Mouse (Mus musculus): ENCODE results near the gene Grm1. TPM values are rescaled to one million over a fixed set of nuclear protein-coding genes. Genes with fewer than 3 reads are reported as not detected.

Gene Grm1
- polyA plus RNA-seq, 1 experiment from 2014 or later, result 0.50 TPM

DNA sequence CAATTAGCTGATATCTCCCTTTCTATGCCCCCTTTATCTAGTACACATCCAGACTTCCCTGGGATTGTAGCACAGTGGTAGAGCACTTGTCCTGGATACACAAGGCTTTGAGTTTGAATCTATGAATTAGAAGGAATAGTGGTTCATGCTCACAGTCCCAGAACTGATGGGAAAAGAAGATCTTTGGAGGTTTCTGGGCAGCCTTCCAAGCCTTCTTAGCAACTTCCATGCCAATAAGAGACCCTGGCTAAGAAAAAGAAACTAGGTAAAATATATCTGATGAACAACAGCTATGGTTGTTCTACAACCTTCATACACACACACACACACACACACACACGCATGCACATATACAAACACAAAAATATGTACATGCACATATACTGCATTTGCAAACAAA is 286.8 kb downstream of the Grm1 start:
- ATAC-seq (ENCODE audit: low FRiP score), result no peak
- H3K9me3 ChIP-seq (replicated peaks), result no peaks in the 10 kb centered on the region
- no peaks in the 10 kb centered on the region for H3K4me1 ChIP-seq
- H3K4me3 ChIP-seq, result no peak overlapping the region
- H3K27me3 ChIP-seq, result no peaks in the 10 kb centered on the region
- no peak overlapping the region for H3K27ac ChIP-seq
- no peak overlapping the region for H3K9ac ChIP-seq
- H3K36me3 ChIP-seq, result no peaks in the 10 kb centered on the region
- 97% methylated on average over 1 of the region's 1 CpGs for WGBS
- H3K4me2 ChIP-seq (replicated peaks), result no peak overlapping the region

DNA sequence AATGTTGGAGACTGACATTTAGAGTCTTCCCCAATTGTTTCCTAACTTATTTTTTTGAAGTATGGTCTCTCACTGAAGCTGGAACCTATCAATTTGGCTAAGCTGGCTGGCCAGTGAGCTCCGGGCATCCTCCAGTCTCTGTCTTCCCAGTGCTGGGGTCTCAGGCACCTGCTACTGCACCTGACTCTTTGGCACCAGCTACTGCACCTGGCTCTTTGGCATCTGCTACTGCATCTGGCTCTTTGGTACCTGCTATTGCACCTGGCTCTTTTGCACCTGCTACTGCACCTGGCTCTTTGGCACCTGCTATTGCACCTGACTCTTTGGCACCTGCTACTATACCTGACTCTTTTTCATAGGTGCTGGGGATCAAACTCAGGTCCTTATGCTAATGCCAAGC is 291.7 kb downstream of the Grm1 start:
- H3K4me2 ChIP-seq (replicated peaks), result no peak overlapping the region
- no peaks in the 10 kb centered on the region for H3K36me3 ChIP-seq
- H3K9ac ChIP-seq, result no peak overlapping the region
- H3K9me3 ChIP-seq (replicated peaks), result no peaks in the 10 kb centered on the region
- 87% methylated on average over 1 of the region's 1 CpGs for WGBS
- no peak for ATAC-seq (ENCODE audit: low FRiP score)
- no peaks in the 10 kb centered on the region for H3K4me1 ChIP-seq
- no peak overlapping the region for H3K27ac ChIP-seq
- H3K27me3 ChIP-seq, result no peaks in the 10 kb centered on the region
- no peak overlapping the region for H3K4me3 ChIP-seq

DNA sequence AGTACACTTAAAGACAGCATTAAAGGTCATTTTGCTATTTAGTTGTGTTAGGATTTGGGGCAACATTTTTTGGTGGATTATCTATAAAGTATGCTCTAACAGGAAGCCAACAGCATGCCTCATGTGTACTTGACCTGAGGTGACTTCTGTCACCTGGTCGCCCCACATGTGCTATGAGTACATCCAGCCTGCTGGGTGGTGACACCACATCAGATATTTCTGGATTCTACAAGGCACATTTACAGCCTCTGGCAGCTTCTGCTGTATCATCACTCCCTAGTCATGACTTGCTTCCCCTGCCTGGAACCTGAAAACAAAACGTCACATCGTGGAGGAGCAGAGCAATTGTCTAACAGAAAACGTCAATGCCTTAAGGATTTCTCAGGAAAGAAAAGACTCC is 292.2 kb downstream of the Grm1 start:
- Histone ChIP-seq H3K4me3 (no peak overlapping the region), H3K9me3 (replicated peaks) (no peaks in the 10 kb centered on the region), H3K9ac (no peak overlapping the region), H3K27ac (no peak overlapping the region), H3K27me3 (no peaks in the 10 kb centered on the region), H3K4me2 (replicated peaks) (no peak overlapping the region), H3K4me1 (no peaks in the 10 kb centered on the region), H3K36me3 (no peaks in the 10 kb centered on the region)
- 89% methylated on average over 4 of the region's 4 CpGs for WGBS
- no peak for ATAC-seq (ENCODE audit: low FRiP score)

DNA sequence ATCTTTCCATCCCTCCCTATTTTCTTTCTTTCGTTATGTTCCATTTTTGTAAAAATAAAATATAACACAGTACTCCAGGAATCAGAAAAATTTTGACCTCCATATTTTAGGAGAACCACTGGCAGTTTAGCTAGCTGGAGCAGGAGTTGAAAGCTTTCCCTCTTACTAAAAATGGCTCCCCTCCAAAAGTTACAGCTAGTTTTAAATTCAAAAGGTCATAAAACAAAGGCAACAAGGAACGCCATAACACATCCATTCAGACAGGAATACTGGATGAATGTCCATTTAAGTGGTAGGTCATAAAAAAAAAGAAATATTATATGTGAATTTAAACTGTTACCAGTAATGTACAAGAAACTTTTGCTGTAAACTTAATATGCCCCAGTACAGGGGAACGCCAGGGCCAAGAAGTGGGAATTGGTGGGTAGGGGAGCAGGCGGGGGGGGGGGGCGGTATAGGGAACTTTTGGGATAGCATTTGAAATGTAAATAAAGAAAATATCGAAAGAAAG is 294.2 kb downstream of the Grm1 start:
- H3K9me3 ChIP-seq (replicated peaks), result no peaks in the 10 kb centered on the region
- H3K4me1 ChIP-seq, result no peaks in the 10 kb centered on the region
- H3K4me3 ChIP-seq, result no peak overlapping the region
- no peak overlapping the region for H3K27ac ChIP-seq
- ATAC-seq (ENCODE audit: low FRiP score), result no peak
- H3K27me3 ChIP-seq, result no peaks in the 10 kb centered on the region
- no peak overlapping the region for H3K9ac ChIP-seq
- no peak overlapping the region for H3K4me2 ChIP-seq (replicated peaks)
- WGBS, result 84% methylated on average over 5 of the region's 6 CpGs
- no peaks in the 10 kb centered on the region for H3K36me3 ChIP-seq

DNA sequence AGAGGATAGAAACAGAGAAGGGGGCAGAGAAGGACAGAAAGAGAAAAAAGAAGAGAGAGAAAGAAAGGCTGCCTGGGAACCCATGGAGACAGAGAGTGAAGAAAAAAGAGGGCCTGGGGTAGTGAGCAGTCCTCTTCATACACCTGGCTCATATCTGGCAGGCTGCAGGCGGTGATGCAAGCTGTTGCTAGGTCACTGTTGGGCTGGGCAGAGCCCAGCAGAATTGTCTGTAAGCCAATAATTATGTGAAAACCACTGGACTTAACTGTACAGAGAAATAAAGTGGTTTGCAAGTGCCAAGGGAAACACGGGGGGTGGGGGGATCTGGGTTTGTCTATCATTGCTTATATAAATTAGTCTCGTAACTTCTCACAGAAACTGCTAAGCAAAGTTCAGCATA is 297.0 kb downstream of the Grm1 start:
- H3K9ac ChIP-seq, result no peak overlapping the region
- ATAC-seq (ENCODE audit: low FRiP score), result no peak
- no peak overlapping the region for H3K27ac ChIP-seq
- H3K9me3 ChIP-seq (replicated peaks), result no peaks in the 10 kb centered on the region
- 83% methylated on average over 3 of the region's 3 CpGs for WGBS
- H3K4me2 ChIP-seq (replicated peaks), result no peak overlapping the region
- H3K4me1 ChIP-seq, result no peaks in the 10 kb centered on the region
- no peak overlapping the region for H3K4me3 ChIP-seq
- H3K36me3 ChIP-seq, result no peaks in the 10 kb centered on the region
- H3K27me3 ChIP-seq, result no peaks in the 10 kb centered on the region

DNA sequence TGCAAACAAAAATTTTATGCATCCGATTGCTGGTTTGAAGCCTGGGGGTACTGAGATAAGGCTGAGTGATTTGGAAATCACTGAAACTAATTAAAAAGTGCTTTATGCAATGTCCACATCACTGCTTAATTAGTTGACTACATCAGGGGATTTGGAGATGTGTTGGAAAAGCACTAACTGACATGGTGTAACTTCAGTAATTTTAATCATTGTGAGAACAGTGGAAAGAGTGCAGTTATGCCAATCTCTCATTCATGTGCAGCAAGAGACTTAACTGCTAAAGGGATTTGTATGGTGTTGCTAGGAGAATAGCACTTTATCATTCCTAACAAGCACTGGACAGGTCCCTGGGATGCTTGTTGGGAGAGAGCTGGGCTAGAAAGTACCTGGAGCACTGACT is 307.3 kb downstream of the Grm1 start:
- no peaks in the 10 kb centered on the region for H3K36me3 ChIP-seq
- H3K27me3 ChIP-seq, result no peaks in the 10 kb centered on the region
- ATAC-seq (ENCODE audit: low FRiP score), result no peak
- no peaks in the 10 kb centered on the region for H3K4me1 ChIP-seq
- no peaks in the 10 kb centered on the region for H3K9me3 ChIP-seq (replicated peaks)
- 84% methylated on average over 1 of the region's 1 CpGs for WGBS
- H3K4me3 ChIP-seq, result no peak overlapping the region
- H3K9ac ChIP-seq, result no peak overlapping the region
- no peak overlapping the region for H3K4me2 ChIP-seq (replicated peaks)
- no peak overlapping the region for H3K27ac ChIP-seq

DNA sequence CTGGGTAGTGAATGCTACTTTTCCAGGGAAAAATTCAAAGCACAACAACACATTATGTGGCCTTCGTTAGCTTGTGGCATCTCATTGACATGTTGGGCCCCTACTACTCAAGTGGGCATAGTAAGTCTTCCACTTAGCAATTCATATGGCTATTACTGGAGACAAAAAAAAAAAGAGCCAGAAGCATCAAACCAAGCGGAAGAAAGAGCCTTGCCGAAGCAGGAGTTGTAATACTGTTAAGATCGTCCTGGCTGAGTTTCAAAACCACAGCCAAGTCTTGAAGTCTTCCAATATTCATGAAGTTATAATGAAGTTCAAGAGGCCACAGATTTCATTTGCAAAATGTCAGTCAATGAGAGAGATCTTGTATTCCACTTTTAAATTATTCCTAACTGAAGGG is 319.1 kb downstream of the Grm1 start:
- 72% methylated on average over 4 of the region's 4 CpGs for WGBS
- no peaks in the 10 kb centered on the region for H3K36me3 ChIP-seq
- no peak for ATAC-seq (ENCODE audit: low FRiP score)
- H3K27ac ChIP-seq, result no peak overlapping the region
- H3K4me1 ChIP-seq, result no peaks in the 10 kb centered on the region
- H3K9ac ChIP-seq, result no peak overlapping the region
- no peak overlapping the region for H3K4me3 ChIP-seq
- H3K27me3 ChIP-seq, result no peaks in the 10 kb centered on the region
- H3K4me2 ChIP-seq (replicated peaks), result no peak overlapping the region
- no peaks in the 10 kb centered on the region for H3K9me3 ChIP-seq (replicated peaks)

DNA sequence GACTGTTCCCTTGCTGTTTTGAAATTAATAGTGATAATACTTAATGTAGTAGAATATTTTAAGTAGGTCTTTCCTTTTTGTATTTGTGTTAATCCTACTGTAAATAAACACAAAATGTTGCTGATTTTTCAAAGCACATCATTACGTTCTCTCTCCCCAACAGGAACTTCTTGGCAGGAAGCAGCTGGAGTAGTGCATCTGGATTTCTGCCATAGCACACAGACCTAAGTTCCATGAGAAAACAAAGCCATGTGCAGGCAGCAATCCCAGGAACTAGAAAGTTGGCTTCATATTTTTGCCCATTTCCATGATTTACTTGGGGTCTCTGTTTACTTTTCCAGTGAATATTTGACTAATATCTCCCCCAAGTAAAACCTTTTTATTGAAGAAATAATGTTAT is 320.9 kb downstream of the Grm1 start:
- Histone ChIP-seq H3K4me1 (no peaks in the 10 kb centered on the region), H3K27ac (no peak overlapping the region), H3K4me3 (no peak overlapping the region), H3K27me3 (no peaks in the 10 kb centered on the region), H3K9ac (no peak overlapping the region), H3K36me3 (no peaks in the 10 kb centered on the region), H3K4me2 (replicated peaks) (no peak overlapping the region), H3K9me3 (replicated peaks) (no peaks in the 10 kb centered on the region)
- ATAC-seq (ENCODE audit: low FRiP score), result no peak
- WGBS, result 79% methylated on average over 1 of the region's 1 CpGs

DNA sequence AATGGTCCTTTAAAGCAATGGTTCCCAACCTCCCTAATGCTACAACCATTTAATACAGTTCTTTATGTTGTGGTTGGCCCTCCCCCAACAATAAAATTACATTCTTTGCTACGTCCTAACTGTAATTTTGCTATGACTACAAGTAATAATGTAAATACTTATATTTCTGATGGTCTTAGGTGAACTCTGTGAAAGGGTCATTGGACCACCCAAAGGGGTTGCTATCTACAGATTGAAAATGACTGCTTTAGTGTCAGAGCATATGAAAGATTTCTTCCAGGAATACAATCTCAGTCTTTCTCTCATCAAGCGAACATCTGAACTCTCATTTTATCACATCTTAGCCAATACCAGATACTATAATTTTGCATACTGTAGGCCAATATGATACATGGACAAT is 321.4 kb downstream of the Grm1 start:
- Histone ChIP-seq H3K9ac (no peak overlapping the region), H3K4me3 (no peak overlapping the region), H3K9me3 (replicated peaks) (no peaks in the 10 kb centered on the region), H3K27me3 (no peaks in the 10 kb centered on the region), H3K4me1 (no peaks in the 10 kb centered on the region), H3K4me2 (replicated peaks) (no peak overlapping the region), H3K36me3 (no peaks in the 10 kb centered on the region), H3K27ac (no peak overlapping the region)
- WGBS, result 75% methylated on average over 2 of the region's 2 CpGs
- no peak for ATAC-seq (ENCODE audit: low FRiP score)

DNA sequence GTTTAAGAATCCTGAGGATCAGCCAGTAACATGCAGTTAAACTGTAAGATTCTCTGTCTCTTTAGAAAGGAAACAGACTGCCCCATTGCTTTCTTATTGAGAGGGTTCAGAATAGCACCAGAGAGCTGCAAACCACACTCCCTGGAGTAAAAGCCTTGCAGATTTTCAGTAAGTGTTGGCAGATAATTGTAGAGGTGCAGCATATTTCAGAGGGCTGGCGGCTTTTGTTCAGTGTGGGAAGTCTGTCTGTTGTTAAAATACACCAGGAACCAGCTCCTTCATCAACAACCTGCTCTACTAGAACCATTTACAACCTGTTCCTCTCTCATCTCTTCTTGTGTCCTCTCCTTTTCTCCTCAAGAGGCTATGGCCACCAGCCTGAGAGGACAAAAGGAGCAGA is 331.1 kb downstream of the Grm1 start:
- H3K4me2 ChIP-seq (replicated peaks), result no peak overlapping the region
- H3K4me1 ChIP-seq, result no peaks in the 10 kb centered on the region
- H3K27me3 ChIP-seq, result no peaks in the 10 kb centered on the region
- H3K27ac ChIP-seq, result no peak overlapping the region
- no peaks in the 10 kb centered on the region for H3K9me3 ChIP-seq (replicated peaks)
- no peaks in the 10 kb centered on the region for H3K36me3 ChIP-seq
- H3K9ac ChIP-seq, result no peak overlapping the region
- 78% methylated on average over 1 of the region's 1 CpGs for WGBS
- no peak for ATAC-seq (ENCODE audit: low FRiP score)
- H3K4me3 ChIP-seq, result no peak overlapping the region

DNA sequence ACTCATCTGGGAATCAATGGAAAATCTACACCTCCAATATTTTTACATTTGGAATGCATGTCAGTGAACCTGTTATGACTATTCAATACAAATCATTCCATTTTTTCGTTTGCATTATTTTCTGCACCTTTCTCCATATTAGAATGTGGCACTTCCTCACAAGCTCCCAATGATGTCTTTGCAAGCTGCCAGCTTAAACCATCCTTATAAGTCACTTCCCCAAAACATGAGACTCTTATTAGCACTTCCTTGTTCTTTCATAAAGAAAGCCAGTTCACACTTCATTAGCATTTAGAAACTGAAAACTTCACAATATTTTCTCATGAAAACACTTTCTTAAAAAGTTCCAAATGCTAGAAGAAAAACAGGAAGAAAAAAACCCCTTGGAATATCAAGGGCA is 338.1 kb downstream of the Grm1 start:
- ATAC-seq (ENCODE audit: low FRiP score), result no peak

DNA sequence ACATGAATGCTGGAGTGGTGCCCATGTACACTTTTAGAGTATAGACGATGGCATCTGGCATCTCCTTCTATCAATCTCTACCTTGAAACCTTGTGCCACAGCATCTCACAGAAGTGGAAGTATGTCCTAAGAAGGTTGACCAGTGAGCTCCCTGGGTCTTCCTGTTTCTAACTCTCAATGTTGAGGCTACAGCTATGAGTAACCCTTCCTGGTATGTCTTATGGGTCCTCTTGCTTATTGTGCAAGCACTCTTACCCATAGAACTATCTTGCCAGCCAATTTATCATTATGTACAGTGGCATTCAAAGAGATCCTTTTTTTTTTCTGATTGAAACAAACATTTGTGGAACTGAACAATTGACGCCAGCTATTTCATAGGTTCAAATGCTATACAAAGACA is 340.0 kb downstream of the Grm1 start:
- no peak for ATAC-seq (ENCODE audit: low FRiP score)
- Histone ChIP-seq H3K9ac (no peak overlapping the region), H3K4me2 (replicated peaks) (no peak overlapping the region), H3K9me3 (replicated peaks) (no peaks in the 10 kb centered on the region), H3K27me3 (no peaks in the 10 kb centered on the region), H3K4me3 (no peak overlapping the region), H3K27ac (no peak overlapping the region), H3K4me1 (no peaks in the 10 kb centered on the region), H3K36me3 (no peaks in the 10 kb centered on the region)
- 90% methylated on average over 2 of the region's 2 CpGs for WGBS

More for the DNA sequence above, 338.1 kb downstream of the Grm1 start:
- Histone ChIP-seq H3K4me2 (replicated peaks) (no peak overlapping the region), H3K27me3 (no peaks in the 10 kb centered on the region), H3K4me3 (no peak overlapping the region), H3K27ac (no peak overlapping the region), H3K36me3 (no peaks in the 10 kb centered on the region), H3K9ac (no peak overlapping the region), H3K4me1 (no peaks in the 10 kb centered on the region), H3K9me3 (replicated peaks) (no peaks in the 10 kb centered on the region)
- 65% methylated on average over 1 of the region's 1 CpGs for WGBS

DNA sequence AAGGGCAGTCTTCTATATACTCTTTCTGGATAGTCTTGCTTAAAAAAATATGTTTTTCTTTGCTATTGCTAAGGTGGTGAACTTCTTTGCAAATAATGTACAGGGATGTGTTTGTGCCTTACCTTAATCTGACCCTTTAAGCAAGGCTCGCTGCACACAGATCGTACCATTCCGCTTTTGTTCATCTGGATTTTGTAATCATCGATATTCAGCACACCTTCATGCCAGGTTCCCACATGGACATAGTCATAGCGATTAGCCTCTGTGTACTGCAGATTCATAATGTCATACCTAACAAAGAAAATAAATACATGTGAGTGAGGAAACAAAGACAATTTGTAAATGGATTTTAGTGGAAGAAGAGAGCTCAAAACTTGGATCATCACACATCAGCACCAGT is 340.8 kb downstream of the Grm1 start:
- Histone ChIP-seq H3K27me3 (no peaks in the 10 kb centered on the region), H3K4me2 (replicated peaks) (no peak overlapping the region), H3K9me3 (replicated peaks) (no peaks in the 10 kb centered on the region), H3K4me3 (no peak overlapping the region), H3K27ac (no peak overlapping the region), H3K36me3 (no peaks in the 10 kb centered on the region), H3K4me1 (no peaks in the 10 kb centered on the region), H3K9ac (no peak overlapping the region)
- ATAC-seq (ENCODE audit: low FRiP score), result no peak
- WGBS, result 94% methylated on average over 5 of the region's 5 CpGs

DNA sequence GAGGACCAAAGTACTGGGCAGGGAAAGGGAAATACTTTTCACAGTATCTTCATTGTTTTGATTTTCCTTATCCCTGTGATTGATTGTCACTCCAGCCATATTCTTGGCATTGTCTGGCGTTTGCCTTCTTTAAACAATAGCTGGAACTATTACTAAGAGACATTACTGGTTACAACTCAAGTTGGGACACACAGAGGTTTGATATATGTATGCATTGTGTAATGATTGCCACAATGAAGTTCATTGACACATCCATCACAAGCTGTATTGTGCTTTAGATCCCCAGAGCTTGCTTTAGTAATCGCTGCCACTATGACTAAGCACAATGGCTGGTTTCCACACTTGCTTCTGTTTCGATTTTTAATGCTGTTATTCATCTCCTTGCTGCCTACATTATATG is 341.4 kb downstream of the Grm1 start:
- no peak for ATAC-seq (ENCODE audit: low FRiP score)
- H3K27me3 ChIP-seq, result no peaks in the 10 kb centered on the region
- H3K36me3 ChIP-seq, result no peaks in the 10 kb centered on the region
- H3K9me3 ChIP-seq (replicated peaks), result no peaks in the 10 kb centered on the region
- 80% methylated on average over 3 of the region's 3 CpGs for WGBS
- H3K4me3 ChIP-seq, result no peak overlapping the region
- no peak overlapping the region for H3K27ac ChIP-seq
- no peaks in the 10 kb centered on the region for H3K4me1 ChIP-seq
- no peak overlapping the region for H3K4me2 ChIP-seq (replicated peaks)
- no peak overlapping the region for H3K9ac ChIP-seq

Measured in hindbrain, embryonic 12.5 days (tissue).